Mouse (Mus musculus): ENCODE results near the gene Olfr59.

Olfr59 gene

GRCm38 (mm10) chr11:74283436-74283835 lies at the start of gene Olfr59:
Olfr59 (plus strand) TSS chr11:74283736.
- no peak for DNase-seq

GRCm38 (mm10) chr11:74241201-74241600 lies 42.3 kb upstream of the Olfr59 start:
- DNase-seq: no peak

- no peak for DNase-seq
Observed at GRCm38 (mm10) chr11:74259508-74259907, 24.0 kb upstream of the Olfr59 start, which contains the start of gene Olfr406. Olfr406 (plus strand) TSS chr11:74259808.

DNA sequence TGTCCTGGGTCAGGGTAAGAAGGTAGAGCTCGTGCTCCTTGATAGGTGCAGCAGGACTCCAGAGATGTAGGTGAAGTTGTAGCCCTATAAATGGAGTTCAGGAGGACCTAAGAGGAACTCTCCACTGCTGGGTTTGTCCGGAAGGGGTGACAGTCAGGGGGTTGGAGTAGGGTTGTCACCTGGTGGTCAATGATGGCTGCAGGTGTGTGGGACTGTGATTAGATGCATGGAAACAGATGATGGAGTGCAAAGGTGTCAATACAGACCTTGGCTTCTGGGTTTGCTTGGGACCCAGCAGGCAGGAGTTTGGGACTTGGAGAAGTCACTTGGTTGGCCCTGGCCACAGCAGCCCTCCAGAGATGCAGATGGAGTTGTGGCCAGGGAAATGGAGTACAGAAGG lies 3.7 kb downstream of the Olfr59 start:
- no peak for DNase-seq

GRCm38 (mm10) chr11:74326044-74326443 lies 42.5 kb downstream of the Olfr59 start:
- no peak for DNase-seq

DNA sequence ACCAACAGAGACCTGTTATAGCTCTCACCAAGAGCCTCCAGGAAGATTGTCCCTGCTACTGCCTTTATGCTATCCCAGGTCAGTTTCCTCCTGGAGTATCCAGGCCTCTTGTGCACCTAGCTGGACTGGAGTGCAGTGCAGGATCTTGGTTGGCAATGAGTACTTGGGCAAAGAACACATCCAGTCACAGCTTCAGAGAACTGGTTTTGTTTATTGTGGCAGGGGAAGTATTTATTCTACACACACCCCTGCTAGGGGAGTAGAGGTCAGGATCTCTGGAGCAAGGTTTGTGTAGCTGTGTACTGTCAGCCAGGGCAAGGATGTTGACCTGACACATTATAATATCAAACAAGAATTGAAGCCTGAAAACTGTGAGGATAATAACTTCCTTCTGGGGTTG lies 45.2 kb downstream of the Olfr59 start:
- DNase-seq: no peak

- DNase-seq: no peak
Observed at GRCm38 (mm10) chr11:74337931-74338330, 54.4 kb downstream of the Olfr59 start, which contains the start of gene Olfr410. Olfr410 (minus strand) TSS chr11:74338031.

All from right cerebral cortex, postnatal 4 days (tissue).